9 mouse cellular contexts compared by ENCODE assay signal in genomic region chr4:152178344-152178864, GRCm38 (mm10). TPM values are rescaled to one million over a fixed set of nuclear protein-coding genes. Genes with fewer than 3 reads are reported as not detected.
A peak's percentile ranks its signal among the peaks of the same experiment; 100 is the strongest.
DNase-seq lines count a peak whose midpoint lies in the region; ATAC-seq and TF ChIP-seq lines count a peak whose summit lies in the region.
"Had no signal": no experiment of that assay in that cellular context is flagged by ENCODE, and none has a peak within 500 bp of the region (broad histone marks: within the 10 kb centered on the region; RNA-seq: fewer than 3 reads in every experiment).

No protein-coding gene starts in this region.

- H3K4me2 ChIP-seq in intestine, postnatal 0 days (replicated peaks; ENCODE audit: low read depth), result peak overlapping the region; percentile 98
- H3K4me2 ChIP-seq in liver, embryonic 13.5 days, result peak overlapping the region; percentile 95
- peak overlapping the region; percentile 91 for H3K4me2 ChIP-seq in neural tube, embryonic 15.5 days

- WGBS in intestine, postnatal 0 days, result under 1% methylated on average over 35 of the region's 35 CpGs
- WGBS in liver, embryonic 13.5 days (ENCODE audit: insufficient replicate concordance), result 1% methylated on average over 35 of the region's 35 CpGs
- WGBS in neural tube, embryonic 15.5 days, result under 1% methylated on average over 35 of the region's 35 CpGs

- TF ChIP-seq CTCF in intestine, postnatal 0 days (IDR thresholded peaks at IDR 0.05; ENCODE audit: low read depth), result no peak

- H3K36me3 ChIP-seq in intestine, postnatal 0 days (ENCODE audit: control insufficient read depth, insufficient read depth), result no peaks in the 10 kb centered on the region
- H3K36me3 ChIP-seq in liver, embryonic 13.5 days, result no peaks in the 10 kb centered on the region
- peaks cover 7% of the 10 kb centered on the region; the same call in 1 of the 2 replicates for H3K36me3 ChIP-seq in neural tube, embryonic 15.5 days

- H3K9ac ChIP-seq in intestine, postnatal 0 days (ENCODE audit: low read depth, low read length), result peak overlapping the region; percentile 34; the same call in 1 of the 2 replicates
- peak overlapping the region; percentile 74 for H3K9ac ChIP-seq in liver, embryonic 13.5 days
- H3K9ac ChIP-seq in neural tube, embryonic 15.5 days (replicated peaks), result peak overlapping the region; percentile 82

- H3K4me1 ChIP-seq in intestine, postnatal 0 days (replicated peaks; ENCODE audit: control insufficient read depth, insufficient read depth, low read length), result peaks cover 5% of the 10 kb centered on the region; the same call in 1 of the 2 replicates
- H3K4me1 ChIP-seq in liver, embryonic 13.5 days (replicated peaks), result peaks cover 40% of the 10 kb centered on the region
- H3K4me1 ChIP-seq in neural tube, embryonic 15.5 days, result peaks cover 34% of the 10 kb centered on the region

- DNase-seq in 3T3-L1 (ENCODE audit: low read depth, low spot score) (peak; percentile 37), MN1 (ENCODE audit: low spot score) (peak; percentile 62)
- DNase-seq in cerebellum, postnatal 36 days, result peak; percentile 68 to 71
- DNase-seq in gastrocnemius, postnatal 10 days, result peak; percentile 54
- no peak for DNase-seq in liver, embryonic 13.5 days
- DNase-seq in spleen, postnatal 36 days (ENCODE audit: low spot score in 2 of 2), result no peak

- H3K27ac ChIP-seq in intestine, postnatal 0 days (ENCODE audit: low read depth, low read length), result no peak overlapping the region
- H3K27ac ChIP-seq in liver, embryonic 13.5 days, result no peak overlapping the region
- peak overlapping the region; percentile 83 for H3K27ac ChIP-seq in neural tube, embryonic 15.5 days (replicated peaks)

- 0 out of 2 replicates have a peak, but pooled peaks cover 3% of the 10 kb centered on the region for H3K27me3 ChIP-seq in intestine, postnatal 0 days (replicated peaks; ENCODE audit: control insufficient read depth, insufficient read depth, low read length)
- H3K27me3 ChIP-seq in liver, embryonic 13.5 days, result peaks cover 17% of the 10 kb centered on the region
- H3K27me3 ChIP-seq in neural tube, embryonic 15.5 days (replicated peaks), result peaks cover 12% of the 10 kb centered on the region

- peak overlapping the region; percentile 65 for H3K4me3 ChIP-seq in intestine, postnatal 0 days (ENCODE audit: low read depth, low read length)
- H3K4me3 ChIP-seq in liver, embryonic 13.5 days (replicated peaks), result peak overlapping the region; percentile 77
- peak overlapping the region; percentile 79 for H3K4me3 ChIP-seq in neural tube, embryonic 15.5 days (replicated peaks)

- H3K9me3 ChIP-seq in intestine, postnatal 0 days (ENCODE audit: control insufficient read depth), result no peaks in the 10 kb centered on the region
- H3K9me3 ChIP-seq in liver, embryonic 13.5 days (replicated peaks), result no peaks in the 10 kb centered on the region
- no peaks in the 10 kb centered on the region for H3K9me3 ChIP-seq in neural tube, embryonic 15.5 days (replicated peaks)

- peak; percentile 23 for ATAC-seq in intestine, postnatal 0 days
- peak; percentile 39 for ATAC-seq in liver, embryonic 13.5 days (ENCODE audit: low read depth)
- ATAC-seq in neural tube, embryonic 15.5 days (ENCODE audit: low FRiP score), result peak; percentile 62

RNA-seq across cellular contexts. Expression of gene Acot7, which starts 0.5 kb away (rescaled TPM):
- 10 to 100 TPM; 11.9 to 14.1 TPM for total RNA-seq in gastrocnemius, postnatal 10 days (2021)
- 24.1 and 28.7 TPM in 2 replicates for polyA plus RNA-seq in intestine, postnatal 0 days (2015; fragmentation: Nextera tagmentation; extraction: Ambion mirVana)
- 24.8 and 25.2 TPM in 2 replicates for polyA plus RNA-seq in liver, embryonic 13.5 days (2015; fragmentation: Nextera tagmentation; extraction: Ambion mirVana)
- polyA plus RNA-seq in neural tube, embryonic 15.5 days (2015; fragmentation: Nextera tagmentation; extraction: Ambion mirVana), result 402 and 456 TPM in 2 replicates

RNA-seq across cellular contexts. Expression of gene Hes2, which starts 19.7 kb away (rescaled TPM):
- total RNA-seq in gastrocnemius, postnatal 10 days (2021), result not detected
- polyA plus RNA-seq in intestine, postnatal 0 days (2015; fragmentation: Nextera tagmentation; extraction: Ambion mirVana), result 8.6 and 11.2 TPM in 2 replicates
- polyA plus RNA-seq in liver, embryonic 13.5 days (2015; fragmentation: Nextera tagmentation; extraction: Ambion mirVana), result 0.06 TPM in 1 of 2 replicates, not detected in the other
- not detected in 2 replicates for polyA plus RNA-seq in neural tube, embryonic 15.5 days (2015; fragmentation: Nextera tagmentation; extraction: Ambion mirVana)
- total RNA-seq: neutrophil, adult 5-6 weeks had no signal

RNA-seq across cellular contexts. Expression of gene Espn, which starts 26.2 kb away (rescaled TPM):
- 1 to 10 TPM; 1.1 to 1.2 TPM for total RNA-seq in gastrocnemius, postnatal 10 days (2021)
- 260 and 264 TPM in 2 replicates for polyA plus RNA-seq in intestine, postnatal 0 days (2015; fragmentation: Nextera tagmentation; extraction: Ambion mirVana)
- 1.8 and 2.1 TPM in 2 replicates for polyA plus RNA-seq in liver, embryonic 13.5 days (2015; fragmentation: Nextera tagmentation; extraction: Ambion mirVana)
- 0.31 and 3.3 TPM in 2 replicates for polyA plus RNA-seq in neural tube, embryonic 15.5 days (2015; fragmentation: Nextera tagmentation; extraction: Ambion mirVana)

Comparison
In these comparisons a context has a peak if more than half of its experiments do, and no peak if none do; other contexts are left out.
1. DNase-seq: peak in 3T3-L1 (single experiment), MN1 (single experiment), cerebellum, postnatal 36 days (2 of 2) and gastrocnemius, postnatal 10 days (single experiment); none in liver, embryonic 13.5 days (single experiment) and spleen, postnatal 36 days (0 of 2).
2. RNA of gene Acot7, which starts 0.5 kb away (polyA plus RNA-seq): 402 to 456 TPM in neural tube, embryonic 15.5 days; 24.1 to 28.7 TPM in intestine, postnatal 0 days and 24.8 to 25.2 TPM in liver, embryonic 13.5 days; every median in the first group is over 10 times any median in the second.
3. RNA of gene Espn, which starts 26.2 kb away (polyA plus RNA-seq): 260 to 264 TPM in intestine, postnatal 0 days; 1.8 to 2.1 TPM in liver, embryonic 13.5 days and 0.31 to 3.3 TPM in neural tube, embryonic 15.5 days; every median in the first group is over 10 times any median in the second.
4. Peak in every context shown above with its lines, with median percentiles within 50 percentile points of each other: ATAC-seq, H3K4me2 ChIP-seq, H3K4me3 ChIP-seq and H3K9ac ChIP-seq.